Mouse (Mus musculus) right cerebral cortex, postnatal 14 days (tissue): ENCODE measurements at regions not wholly inside any gene's neighbourhood (a gene's known extent, or its start where the extent isn't known, plus 50 kb on each side); places are given as distances from the start of the nearest gene placed in this dataset.
A peak's percentile ranks its signal among the peaks of the same experiment; 100 is the strongest.

Source experiments
- DNase-seq: peaks from one replicate; pipeline ENCODE4 v3.0.0; 2022

- DNase-seq = no peak
Measured at GRCm38 (mm10) chr3:101224091-101224490, 63.6 kb downstream of the Cd2 start.

DNA sequence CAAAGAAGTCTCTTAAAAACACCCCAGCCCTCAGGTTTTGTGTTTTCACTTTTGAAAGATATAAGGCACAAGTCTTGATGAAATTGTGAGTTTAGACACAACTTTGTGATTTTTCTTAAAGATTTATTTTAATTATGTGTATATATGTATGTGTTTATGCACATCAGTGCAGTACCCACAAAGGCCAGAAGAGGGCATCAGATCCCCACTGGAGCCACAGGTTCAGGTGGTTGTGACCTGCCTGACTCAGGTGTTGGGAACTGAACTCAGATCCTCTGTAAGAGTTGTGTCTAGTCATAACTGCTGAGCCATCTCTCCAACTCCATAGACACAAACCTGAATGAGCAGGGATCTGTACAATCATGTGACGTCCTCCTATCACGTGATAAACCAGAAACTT lies 67.8 kb downstream of the Cd2 start:
- DNase-seq = no peak

DNA sequence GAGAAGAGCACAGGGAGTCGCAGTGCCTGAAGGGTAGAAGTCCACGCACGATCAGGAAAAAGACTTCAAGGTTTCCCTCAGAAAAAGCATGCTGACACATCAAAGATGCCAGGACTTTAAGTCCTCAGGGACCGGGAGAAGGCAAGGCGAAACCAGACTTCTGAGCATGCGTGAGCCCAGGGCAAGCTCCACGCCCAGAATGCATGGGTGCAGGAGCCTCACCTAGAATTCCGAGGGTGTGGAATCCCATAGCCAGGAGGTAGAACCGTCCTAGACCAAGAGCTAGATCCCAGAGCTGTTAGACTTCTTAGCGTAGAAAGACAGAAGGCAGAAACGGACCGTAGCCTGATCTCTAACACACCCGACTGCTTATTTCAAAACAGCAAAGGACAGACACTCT lies 71.0 kb downstream of the Cd2 start:
- DNase-seq = no peak

GRCm38 (mm10) chr3:101213212-101213562 lies 74.6 kb downstream of the Cd2 start:
- DNase-seq = no peak

DNA sequence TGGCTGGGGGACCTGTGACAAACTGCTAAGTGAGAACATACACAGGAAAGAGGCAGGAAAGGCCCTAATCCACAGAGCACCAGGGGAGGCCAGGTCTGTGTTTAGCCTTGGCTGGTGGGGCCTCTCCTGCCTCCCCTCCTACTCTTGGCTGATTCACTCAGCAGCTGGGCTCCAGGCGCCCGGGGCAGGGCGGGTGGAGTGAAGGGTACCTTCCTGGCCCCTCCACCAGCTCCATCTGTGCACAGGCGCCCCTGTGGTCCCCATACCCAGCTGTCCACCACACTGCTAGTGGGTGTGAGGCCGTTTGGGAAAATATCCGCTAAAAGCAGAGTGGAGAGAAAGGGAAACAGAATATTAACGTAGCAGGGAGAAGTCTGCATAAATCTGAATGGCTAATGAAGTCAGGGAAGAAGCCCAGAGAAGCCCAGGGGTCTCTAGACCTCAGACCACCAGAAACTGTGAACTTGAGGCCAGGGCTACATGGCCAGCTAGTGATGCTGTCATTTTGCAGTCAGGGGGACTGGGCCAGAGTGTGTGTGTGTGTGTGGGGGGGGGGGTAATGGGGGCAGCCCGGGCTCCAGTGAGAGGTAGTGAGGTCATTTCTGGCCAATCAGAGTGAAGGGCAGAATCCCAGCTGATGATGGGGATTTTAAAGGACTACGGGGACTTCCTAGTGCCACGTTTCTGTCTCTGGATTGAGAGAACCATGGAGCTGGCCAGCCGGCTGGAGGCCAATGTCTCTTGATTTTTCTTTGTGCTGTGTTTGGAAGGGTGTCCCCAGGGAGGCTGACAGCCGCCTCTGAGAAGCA lies 75.1 kb downstream of the Cd2 start:
- peak; percentile 20 for DNase-seq

GRCm38 (mm10) chr3:101211936-101212335 lies 75.8 kb downstream of the Cd2 start:
- DNase-seq = no peak

DNA sequence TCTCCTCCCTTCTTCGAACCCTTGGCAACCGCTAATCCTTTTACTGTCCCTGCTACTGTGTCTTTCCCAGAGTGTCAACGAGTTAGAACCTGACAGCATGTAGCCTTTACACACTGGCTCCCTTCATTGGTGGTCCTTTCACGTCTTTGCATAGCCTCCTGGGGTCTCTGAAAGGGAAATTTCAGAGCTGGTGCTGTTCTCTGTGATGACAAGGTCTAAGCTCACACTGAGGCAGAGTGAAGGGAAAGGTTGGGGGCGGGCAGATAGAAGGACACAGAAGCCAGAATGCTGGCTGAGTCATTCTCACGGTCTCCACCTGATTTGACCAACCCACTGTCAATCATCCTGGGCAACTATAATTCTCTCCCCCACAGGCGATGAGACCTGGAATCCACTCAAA lies 78.2 kb downstream of the Cd2 start:
- no peak for DNase-seq

- no peak for DNase-seq
Measured at GRCm38 (mm10) chr3:101208751-101209150, 79.0 kb downstream of the Cd2 start.

DNA sequence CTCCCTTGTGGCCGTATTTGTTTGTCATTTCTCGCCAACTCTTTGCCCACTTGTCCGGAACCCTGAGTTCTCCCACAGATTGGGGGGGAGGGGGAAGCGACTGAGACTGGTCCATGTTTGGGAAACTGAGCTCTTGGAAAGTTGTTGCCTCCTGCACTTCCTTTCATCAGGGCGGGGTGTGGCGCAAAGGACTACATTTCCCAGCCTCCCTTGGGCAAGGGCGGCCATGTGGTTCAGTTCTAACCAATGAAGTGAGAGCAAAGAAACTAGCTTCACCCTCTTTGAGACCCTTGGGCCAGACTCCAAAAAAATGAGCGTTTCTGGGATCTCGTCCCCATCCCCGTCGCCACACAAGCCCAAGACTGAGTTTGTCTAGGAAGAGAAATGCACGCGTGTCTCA lies 81.6 kb downstream of the Cd2 start:
- peak; percentile 10 for DNase-seq

DNA sequence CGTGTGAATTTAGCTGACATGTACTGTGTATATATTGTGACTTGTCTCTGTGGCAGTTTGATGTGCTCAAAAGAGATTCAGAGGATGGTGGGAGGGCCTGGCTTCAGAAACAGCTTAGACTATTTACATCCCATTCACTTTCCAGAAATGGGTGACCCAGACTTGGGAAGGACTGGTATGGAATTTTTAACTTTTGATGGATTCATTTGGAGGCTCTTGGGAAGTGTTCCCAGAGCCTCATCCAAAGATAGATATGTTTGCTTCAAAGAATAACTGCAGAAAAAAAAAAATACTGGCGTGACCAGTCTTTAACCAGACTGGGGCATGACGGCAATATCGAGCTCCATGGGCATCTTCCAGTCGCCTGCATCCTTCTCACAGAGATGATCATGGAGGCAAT lies 84.6 kb upstream of the Ptgfrn start:
- DNase-seq = no peak

GRCm38 (mm10) chr3:101194319-101194718 lies 84.2 kb upstream of the Ptgfrn start:
- no peak for DNase-seq

GRCm38 (mm10) chr3:101191298-101191986 lies 81.4 kb upstream of the Ptgfrn start:
- DNase-seq = no peak

DNA sequence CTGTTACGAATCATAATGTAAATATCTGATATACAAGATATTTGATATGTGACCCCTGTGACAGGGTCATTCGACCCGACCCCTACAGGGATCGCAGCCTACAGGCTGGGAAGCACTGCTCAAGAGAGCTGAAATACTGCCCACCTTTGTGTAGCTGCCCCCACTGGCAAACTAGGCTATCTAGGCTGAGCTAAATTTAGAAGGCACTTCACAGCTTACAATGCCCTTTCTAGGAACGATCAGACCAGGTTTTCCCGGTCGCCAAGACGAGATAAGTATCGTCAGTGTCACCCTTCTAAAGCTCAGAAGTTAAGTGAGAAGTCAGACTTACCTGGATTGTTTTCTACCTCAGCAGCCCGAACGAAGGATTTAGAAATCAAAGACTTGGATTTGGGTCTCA lies 71.9 kb upstream of the Ptgfrn start:
- no peak for DNase-seq

GRCm38 (mm10) chr3:101173954-101174353 lies 63.9 kb upstream of the Ptgfrn start:
- no peak for DNase-seq

DNA sequence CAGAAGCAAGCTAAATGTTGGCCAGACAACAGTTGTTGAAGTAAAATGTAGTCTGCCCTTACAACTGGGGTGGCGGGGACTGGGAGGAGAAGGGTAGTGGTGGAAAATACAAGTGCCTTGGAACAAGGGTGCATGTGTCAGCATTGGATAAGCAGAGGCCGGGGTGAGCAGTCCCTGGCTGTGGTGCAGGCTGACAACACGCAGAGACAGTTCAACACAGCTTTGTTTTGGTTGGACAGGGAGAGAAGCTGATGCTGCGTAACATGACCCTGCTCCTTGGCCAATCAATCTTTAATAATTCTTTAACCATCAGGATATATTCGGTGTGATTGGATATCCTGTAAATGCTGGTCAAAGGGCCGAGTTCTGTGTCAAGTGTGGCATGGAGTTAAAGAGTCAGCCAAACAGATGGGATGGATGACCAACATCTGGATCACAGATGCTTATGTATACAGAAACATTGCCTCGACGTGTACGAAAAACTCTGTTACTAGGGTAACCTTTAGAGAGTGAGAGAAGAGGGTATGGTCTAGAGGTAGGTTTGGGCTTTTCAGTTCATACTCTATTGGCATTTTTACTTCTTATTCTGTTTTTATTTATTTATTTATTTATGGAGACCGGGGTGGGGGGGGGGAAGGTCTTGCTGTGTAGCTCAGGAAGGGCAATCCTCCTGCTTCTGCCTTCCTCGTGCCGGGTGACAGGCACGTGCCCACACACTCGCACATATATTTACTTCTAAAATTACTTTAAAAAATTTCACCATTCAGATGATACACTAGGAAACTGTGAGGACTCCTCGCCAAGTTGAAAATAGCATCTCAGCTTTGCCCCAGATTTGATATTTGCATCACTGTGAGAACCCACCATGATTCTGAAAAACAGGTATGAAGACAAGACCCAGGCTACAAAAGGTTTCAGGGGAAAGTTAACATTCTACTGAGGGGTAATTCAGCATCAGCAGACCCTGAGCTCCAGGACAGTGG lies 60.2 kb upstream of the Ptgfrn start:
- DNase-seq = no peak

DNA sequence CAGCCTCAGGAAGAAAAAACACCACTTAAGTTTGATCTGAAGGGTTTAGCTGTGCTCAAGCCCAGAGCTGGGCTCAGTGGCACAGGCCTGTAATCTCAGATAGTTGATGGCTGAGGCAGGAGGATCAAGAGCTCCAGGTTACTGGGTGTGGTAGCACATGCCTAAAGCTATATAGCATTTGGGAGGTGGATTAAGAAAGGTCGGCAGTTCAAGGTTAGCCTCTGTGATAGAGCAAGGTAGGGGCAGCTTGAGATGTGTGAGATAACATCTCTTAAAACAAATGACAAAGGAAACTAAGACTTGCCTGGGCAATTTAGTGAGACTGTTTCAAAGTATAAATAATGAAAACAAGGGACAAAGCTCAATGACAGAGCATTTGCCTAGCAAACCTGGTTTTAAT lies 56.9 kb upstream of the Ptgfrn start:
- DNase-seq = no peak

DNA sequence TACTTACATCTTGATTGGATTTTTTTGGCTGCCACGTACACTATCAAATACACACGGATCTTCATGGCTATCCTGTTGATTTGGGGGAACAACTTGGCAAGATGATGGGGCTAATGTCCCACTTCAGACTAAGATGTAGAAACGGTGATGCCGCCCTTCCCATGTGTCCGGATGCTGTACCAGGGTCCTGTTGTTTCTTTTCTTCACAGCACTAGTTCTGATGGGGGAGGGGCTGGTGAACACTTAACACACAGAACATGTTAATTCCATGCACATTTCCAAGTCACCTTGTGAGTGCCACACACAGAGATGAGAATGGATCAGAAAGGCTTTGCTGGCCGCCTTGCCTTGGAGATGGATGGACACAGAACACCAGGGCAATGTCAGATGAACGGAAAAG lies 56.5 kb upstream of the Ptgfrn start:
- DNase-seq = no peak

- no peak for DNase-seq
Measured at GRCm38 (mm10) chr3:101165261-101165660, 55.2 kb upstream of the Ptgfrn start.

DNA sequence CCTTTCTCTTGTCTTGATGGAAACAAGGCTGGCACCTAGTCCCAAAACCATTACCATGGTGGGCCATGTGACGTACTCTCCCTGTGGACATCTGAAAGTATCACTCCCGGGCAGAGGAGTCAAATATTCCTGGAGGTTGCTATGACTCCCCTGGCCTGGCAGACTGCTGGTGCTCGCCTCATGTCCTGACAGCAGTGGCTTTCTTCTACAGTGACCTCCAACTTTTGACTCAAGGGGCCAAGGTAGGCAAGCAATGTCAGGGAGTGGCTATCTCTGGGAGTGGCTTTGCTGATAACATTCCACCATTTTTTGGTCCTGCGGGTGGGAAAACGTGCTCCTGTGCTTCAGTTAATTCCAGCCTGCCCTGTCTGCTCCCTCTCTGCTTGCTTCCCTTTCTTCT lies 54.7 kb upstream of the Ptgfrn start:
- DNase-seq = no peak

- no peak for DNase-seq
Measured at GRCm38 (mm10) chr3:101163991-101164434, 53.9 kb upstream of the Ptgfrn start.

GRCm38 (mm10) chr3:101163160-101163990 lies 53.3 kb upstream of the Ptgfrn start:
- peak; percentile 13 for DNase-seq

DNA sequence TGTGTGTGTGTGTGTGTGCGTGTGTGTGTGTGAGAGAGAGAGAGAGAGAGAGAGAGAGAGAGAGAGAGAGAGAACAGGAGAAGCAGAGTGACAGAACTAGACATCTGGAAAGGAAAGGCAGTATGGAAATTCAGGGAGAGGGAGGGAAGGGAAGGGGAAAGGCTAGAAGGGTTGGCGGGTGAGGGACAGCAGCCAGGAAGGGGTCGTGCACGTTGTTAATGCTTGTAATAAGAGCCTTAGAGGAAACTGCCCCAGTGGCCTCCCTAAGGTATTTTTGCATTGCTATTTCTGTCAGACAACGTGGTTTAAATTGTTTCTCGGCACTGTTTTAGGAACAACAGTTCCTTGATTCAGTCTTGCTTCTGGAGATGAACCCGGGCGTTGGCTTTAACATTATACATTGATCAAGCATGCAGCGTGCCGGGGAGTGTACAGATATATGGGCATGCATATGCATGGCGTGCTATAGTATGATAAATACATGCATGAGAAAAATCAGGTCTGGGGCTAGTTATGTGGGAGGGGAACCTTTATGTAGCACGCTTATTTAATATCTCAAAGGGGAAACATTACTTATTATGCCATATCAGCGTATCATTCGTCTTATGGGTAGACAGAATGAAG lies 52.6 kb upstream of the Ptgfrn start:
- DNase-seq = no peak
